Mouse (Mus musculus) intestine, embryonic 14.5 days (tissue): ENCODE measurements around the gene Osbpl9. TPM values are rescaled to one million over a fixed set of nuclear protein-coding genes. Genes with fewer than 3 reads are reported as not detected.

ENCODE experiments used
- ATAC-seq: fragments of 200-750 bp; cut with Nextera tagmentation; replicated peaks from 2 replicates; pipeline ENCODE4 v1.8.0; 2017; ENCODE audit warnings: low read depth, moderate number of reproducible peaks, moderate TSS enrichment, moderate library complexity; ENCODE audit not compliant: low FRiP score, low TSS enrichment
- DNase-seq: peaks from one replicate; pipeline ENCODE4 v3.0.0-alpha.2; 2018; ENCODE audit warnings: low spot score
- H3K27ac ChIP-seq: fragments of 300-500 bp; sonication (generic); 2 replicates; pipeline ENCODE4 v1.5.1; 2014; ENCODE audit warnings: low read depth, mild to moderate bottlenecking, control low read depth
- H3K27me3 ChIP-seq: fragments of 300-500 bp; sonication (generic); replicated peaks from 2 replicates; pipeline ENCODE4 v1.6.1; 2014; ENCODE audit warnings: low read length, control low read depth; ENCODE audit not compliant: control insufficient read depth, insufficient read depth
- H3K36me3 ChIP-seq: fragments of 300-500 bp; sonication (generic); 2 replicates; pipeline ENCODE4 v1.6.1; 2014; ENCODE audit warnings: low read length, control low read depth; ENCODE audit not compliant: control insufficient read depth, insufficient read depth
- H3K4me1 ChIP-seq: fragments of 300-500 bp; sonication (generic); replicated peaks from 2 replicates; pipeline ENCODE4 v1.6.1; 2014; ENCODE audit warnings: low read length, control low read depth, mixed read lengths; ENCODE audit not compliant: control insufficient read depth, insufficient read depth
- H3K4me2 ChIP-seq: fragments of 300-500 bp; sonication (generic); 2 replicates; pipeline ENCODE4 v1.6.1; 2014; ENCODE audit warnings: low read length
- H3K4me3 ChIP-seq: fragments of 300-500 bp; sonication (generic); 2 replicates; pipeline ENCODE4 v1.5.1; 2014; ENCODE audit warnings: low read depth, low read length, control low read depth, mixed read lengths
- H3K9ac ChIP-seq: fragments of 300-500 bp; sonication (generic); 2 replicates; pipeline ENCODE4 v1.6.1; 2014; ENCODE audit warnings: mild to moderate bottlenecking, low read length
- H3K9me3 ChIP-seq: fragments of 300-500 bp; sonication (generic); 2 replicates; pipeline ENCODE4 v1.6.1; 2016; ENCODE audit warnings: low read length, control low read depth; ENCODE audit not compliant: control insufficient read depth
- WGBS: fragments of 180-500 bp; shearing (Covaris S2); extraction: QIAGEN DNeasy Blood & Tissue Kit; methylation state at CpG from one replicate; pipeline ENCODE4 v1.1.7; 2014; 5-methylcytosine and 5-hydroxymethylcytosine counted together
- polyA plus RNA-seq: library from polyadenylated mRNA; unstranded; fragments of >200 nt; fragmentation: Nextera tagmentation; extraction: Ambion mirVana; gene quantifications from 2 replicates; pipeline ENCODE4 v1.2.1, GENCODE M21; 2014

The Osbpl9 gene
- polyA plus RNA-seq, 1 experiment from 2014 or later: 53.6 TPM

- H3K9me3 ChIP-seq: no peaks in the 10 kb centered on the region
- H3K4me1 ChIP-seq: no peaks in the 10 kb centered on the region
- no peak for DNase-seq
- H3K27ac ChIP-seq: no peak overlapping the region
- H3K4me3 ChIP-seq: no peak overlapping the region
- peaks cover 89% of the 10 kb centered on the region for H3K36me3 ChIP-seq
- no peaks in the 10 kb centered on the region for H3K27me3 ChIP-seq
- 71% methylated on average over 4 of the region's 4 CpGs for WGBS
- ATAC-seq: no peak
- no peak overlapping the region for H3K9ac ChIP-seq
- no peak overlapping the region for H3K4me2 ChIP-seq
Observed at GRCm38 (mm10) chr4:109042739-109043138, 159.3 kb downstream of the Osbpl9 start.

DNA sequence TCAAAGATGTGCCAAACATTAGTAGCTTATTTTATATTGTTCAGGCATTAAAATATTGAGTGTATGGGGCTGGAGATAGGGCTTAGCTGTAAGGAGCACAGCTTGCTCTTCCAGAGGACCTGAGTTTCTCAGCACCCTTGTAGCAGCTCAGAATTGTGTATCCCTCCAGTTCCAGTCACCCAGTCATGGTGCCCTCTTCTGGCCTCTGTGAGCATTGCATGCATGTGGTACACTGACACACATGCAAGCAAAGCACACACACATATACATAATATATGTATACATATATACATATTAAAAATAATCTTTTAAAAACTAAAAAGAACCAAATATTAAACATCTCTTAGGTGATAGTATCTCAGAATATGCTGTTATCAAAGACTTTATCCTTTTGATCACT lies 165.7 kb downstream of the Osbpl9 start:
- Histone ChIP-seq H3K27ac (no peak overlapping the region), H3K36me3 (peaks cover 70% of the 10 kb centered on the region), H3K9ac (no peak overlapping the region), H3K4me1 (no peaks in the 10 kb centered on the region), H3K4me2 (no peak overlapping the region), H3K9me3 (no peaks in the 10 kb centered on the region), H3K4me3 (no peak overlapping the region), H3K27me3 (no peaks in the 10 kb centered on the region)
- ATAC-seq: no peak
- peak; percentile 79 for DNase-seq

DNA sequence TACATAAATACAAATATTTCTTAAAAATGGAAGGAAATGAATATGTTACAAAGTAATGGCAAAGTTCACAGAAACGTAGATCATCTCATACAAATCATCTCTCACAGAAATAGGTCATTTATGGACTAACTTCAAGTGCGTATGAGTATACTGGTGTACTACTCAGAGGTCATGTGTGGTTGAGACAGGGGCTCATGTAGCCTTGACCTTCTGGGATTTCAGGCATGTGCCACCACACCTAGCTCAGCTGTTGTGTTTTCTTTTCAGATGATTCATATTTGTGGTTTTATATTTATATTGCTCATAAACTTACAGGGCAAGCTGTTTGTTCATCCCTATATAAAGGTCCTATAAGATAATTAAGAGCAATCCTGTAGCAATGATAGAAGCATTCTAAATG lies 171.8 kb downstream of the Osbpl9 start:
- no peak overlapping the region for H3K9ac ChIP-seq
- H3K4me2 ChIP-seq: no peak overlapping the region
- no peak overlapping the region for H3K4me3 ChIP-seq
- no peaks in the 10 kb centered on the region for H3K27me3 ChIP-seq
- peaks cover 79% of the 10 kb centered on the region for H3K36me3 ChIP-seq
- H3K27ac ChIP-seq: no peak overlapping the region
- no peaks in the 10 kb centered on the region for H3K4me1 ChIP-seq
- H3K9me3 ChIP-seq: no peaks in the 10 kb centered on the region
- no peak for ATAC-seq
- 91% methylated on average over 2 of the region's 2 CpGs for WGBS
- no peak for DNase-seq

GRCm38 (mm10) chr4:109029857-109030256 lies 172.2 kb downstream of the Osbpl9 start:
- 91% methylated on average over 2 of the region's 2 CpGs for WGBS
- Histone ChIP-seq H3K36me3 (peaks cover 77% of the 10 kb centered on the region), H3K4me3 (no peak overlapping the region), H3K9ac (no peak overlapping the region), H3K27me3 (no peaks in the 10 kb centered on the region), H3K27ac (no peak overlapping the region), H3K4me2 (no peak overlapping the region), H3K4me1 (no peaks in the 10 kb centered on the region), H3K9me3 (no peaks in the 10 kb centered on the region)
- no peak for DNase-seq
- ATAC-seq: no peak

DNA sequence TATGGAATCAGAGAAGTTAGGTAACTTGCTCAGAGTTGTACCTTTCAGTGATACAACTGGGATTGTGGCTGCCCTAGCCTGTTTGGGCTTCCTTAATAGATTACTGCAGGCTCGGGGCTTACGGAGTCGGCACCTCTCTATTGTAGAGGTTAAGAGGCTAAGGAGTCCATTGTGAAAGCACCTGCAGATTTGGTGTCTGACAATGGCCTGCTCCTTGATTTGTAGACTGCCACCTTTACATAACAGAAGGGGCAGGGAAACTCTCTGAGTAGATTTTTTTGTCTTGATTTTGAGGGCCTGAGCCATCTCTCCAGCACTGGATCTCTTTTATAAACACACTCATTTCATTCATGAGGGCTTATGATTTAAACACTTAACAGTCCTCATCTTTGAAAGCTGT lies 175.5 kb downstream of the Osbpl9 start:
- WGBS: 90% methylated on average over 3 of the region's 3 CpGs
- no peak for DNase-seq
- H3K9ac ChIP-seq: no peak overlapping the region
- peaks cover 69% of the 10 kb centered on the region for H3K36me3 ChIP-seq
- no peak overlapping the region for H3K4me3 ChIP-seq
- H3K9me3 ChIP-seq: no peaks in the 10 kb centered on the region
- H3K27ac ChIP-seq: no peak overlapping the region
- H3K4me2 ChIP-seq: no peak overlapping the region
- no peaks in the 10 kb centered on the region for H3K27me3 ChIP-seq
- no peak for ATAC-seq
- no peaks in the 10 kb centered on the region for H3K4me1 ChIP-seq

- ATAC-seq (no peak), DNase-seq (no peak)
- Histone ChIP-seq H3K27me3 (no peaks in the 10 kb centered on the region), H3K9me3 (no peaks in the 10 kb centered on the region), H3K36me3 (peaks cover 60% of the 10 kb centered on the region), H3K4me1 (no peaks in the 10 kb centered on the region), H3K27ac (no peak overlapping the region), H3K4me2 (no peak overlapping the region), H3K9ac (no peak overlapping the region), H3K4me3 (no peak overlapping the region)
- WGBS: 71% methylated on average over 3 of the region's 3 CpGs
Observed at GRCm38 (mm10) chr4:109025061-109025460, 177.0 kb downstream of the Osbpl9 start.

GRCm38 (mm10) chr4:109021976-109022375 lies 180.1 kb downstream of the Osbpl9 start:
- H3K4me2 ChIP-seq: no peak overlapping the region
- no peak overlapping the region for H3K9ac ChIP-seq
- DNase-seq (no peak), ATAC-seq (no peak)
- H3K4me3 ChIP-seq: no peak overlapping the region
- no peaks in the 10 kb centered on the region for H3K9me3 ChIP-seq
- no peak overlapping the region for H3K27ac ChIP-seq
- peaks cover 65% of the 10 kb centered on the region for H3K36me3 ChIP-seq
- H3K27me3 ChIP-seq: no peaks in the 10 kb centered on the region
- 90% methylated on average over 1 of the region's 1 CpGs for WGBS
- H3K4me1 ChIP-seq: no peaks in the 10 kb centered on the region

- no peaks in the 10 kb centered on the region for H3K4me1 ChIP-seq
- H3K9me3 ChIP-seq: no peaks in the 10 kb centered on the region
- no peak for DNase-seq
- H3K27ac ChIP-seq: no peak overlapping the region
- H3K36me3 ChIP-seq: peaks cover 59% of the 10 kb centered on the region
- H3K4me3 ChIP-seq: no peak overlapping the region
- ATAC-seq: no peak
- H3K27me3 ChIP-seq: no peaks in the 10 kb centered on the region
- WGBS: 74% methylated on average over 4 of the region's 4 CpGs
- no peak overlapping the region for H3K9ac ChIP-seq
- H3K4me2 ChIP-seq: no peak overlapping the region
Observed at GRCm38 (mm10) chr4:109019301-109019700, 182.8 kb downstream of the Osbpl9 start.

GRCm38 (mm10) chr4:109017441-109017840 lies 184.6 kb downstream of the Osbpl9 start:
- no peak overlapping the region for H3K27ac ChIP-seq
- H3K4me2 ChIP-seq: no peak overlapping the region
- no peak for DNase-seq
- WGBS: 69% methylated on average over 7 of the region's 7 CpGs
- no peak overlapping the region for H3K4me3 ChIP-seq
- H3K9me3 ChIP-seq: no peaks in the 10 kb centered on the region
- ATAC-seq: no peak
- no peak overlapping the region for H3K9ac ChIP-seq
- H3K4me1 ChIP-seq: no peaks in the 10 kb centered on the region
- no peaks in the 10 kb centered on the region for H3K27me3 ChIP-seq
- H3K36me3 ChIP-seq: peaks cover 59% of the 10 kb centered on the region
